Mouse (Mus musculus) left cerebral cortex, postnatal 36 days (tissue): ENCODE results near the gene Prrt4. TPM values are rescaled to one million over a fixed set of nuclear protein-coding genes. Genes with fewer than 3 reads are reported as not detected.
A peak's percentile ranks its signal among the peaks of the same experiment; 100 is the strongest.
"Not testable (repeated sequence)": the region's sequence is repeated elsewhere in the genome, so short reads cannot be mapped to it uniquely, and the experiment has no call there.

Experiments used
- DNase-seq, 2 experiments: peaks; one replicate each; pipeline ENCODE4 v3.0.0; 2021 to 2022; ENCODE audit warnings: low spot score in 2 of 2, mixed read lengths in 1 of 2
- intact Hi-C: fragments of 180-260 bp; cut with DNase I; formaldehyde crosslinking; loops from one replicate; pipeline ENCODE4 v1.15.1; 2025
- microRNA-seq: library from miRNA; unstranded; fragments of <30 nt; microRNA quantifications from one replicate; pipeline ENCODE4 v1.2.0, GENCODE M21; 2022
- total RNA-seq, 2 experiments: library from RNA; stranded (reverse); gene quantifications; 2 replicates each; pipeline ENCODE4 v1.2.3; 2021

Gene Prrt4
- total RNA-seq, 2 experiments from 2014 or later = 2.9 to 3.1 TPM

DNA sequence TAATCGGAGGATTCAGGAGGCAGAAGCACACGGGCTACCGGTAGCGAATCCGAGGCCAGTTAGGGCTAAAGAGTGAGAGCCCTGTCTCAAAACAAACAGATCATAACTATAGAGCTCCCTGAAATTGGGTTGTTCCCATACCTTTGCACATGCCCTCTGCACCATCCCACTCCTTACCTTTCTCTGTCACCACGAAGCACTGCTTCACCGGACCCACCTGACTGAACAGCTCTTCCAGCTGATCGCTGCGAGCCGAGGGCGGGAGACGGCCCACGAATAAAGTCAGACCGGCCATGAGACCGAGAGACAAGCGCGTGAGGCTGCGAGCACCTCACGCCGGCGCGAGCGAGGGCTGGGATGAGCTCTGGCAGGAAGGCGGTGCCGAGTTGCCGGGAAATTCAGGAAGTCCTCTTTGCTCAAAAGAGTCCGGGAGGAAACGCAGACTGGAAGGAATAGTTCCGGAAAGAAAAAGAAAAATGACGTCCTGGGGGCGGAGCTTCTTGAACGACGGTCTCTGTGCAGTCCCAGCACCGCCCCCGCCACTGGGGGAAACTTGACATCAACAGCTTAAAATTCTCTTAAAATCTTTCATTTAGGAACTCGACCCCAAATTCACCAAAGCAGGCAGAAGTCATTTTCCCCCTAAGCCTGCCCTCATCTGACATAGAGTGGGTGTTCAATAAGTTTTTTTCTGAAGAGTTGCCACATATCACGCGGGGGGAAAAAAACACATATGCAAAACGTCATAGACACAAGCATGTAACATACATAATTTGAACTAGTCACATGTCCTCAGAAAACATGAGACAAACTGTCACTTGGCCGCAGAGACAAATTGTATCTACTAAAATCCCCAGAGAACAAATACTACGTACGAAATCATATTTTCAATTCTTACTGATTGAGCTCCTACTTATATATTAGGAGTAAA, 14.8 kb downstream of the Prrt4 start, which contains the start of gene Rbm28:
Gene Rbm28 (minus strand): TSS at position 693 of the 931 bp plus-strand sequence.
- DNase-seq = peak; percentile 81 to 87
- intact Hi-C loops = no loop called here

DNA sequence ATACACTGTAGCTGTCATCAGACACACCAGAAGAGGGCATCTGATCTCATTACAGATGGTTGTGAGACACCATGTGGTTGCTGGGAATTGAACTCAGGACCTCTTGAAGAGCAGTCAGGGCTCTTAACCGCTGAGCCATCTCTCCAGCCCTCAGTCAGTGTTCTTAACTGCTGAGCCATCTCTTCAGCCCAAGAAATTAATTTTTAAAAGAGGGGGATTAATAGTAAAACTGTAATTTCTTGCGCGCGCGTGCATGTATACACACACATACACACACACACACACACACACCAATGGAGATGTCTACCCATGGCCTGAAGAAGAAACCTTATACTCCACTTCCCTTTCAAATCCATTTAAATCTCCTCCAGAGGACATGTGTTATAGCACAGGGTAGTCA, 18.1 kb downstream of the Prrt4 start:
- intact Hi-C loops, DNase-seq: not testable (repeated sequence)

DNA sequence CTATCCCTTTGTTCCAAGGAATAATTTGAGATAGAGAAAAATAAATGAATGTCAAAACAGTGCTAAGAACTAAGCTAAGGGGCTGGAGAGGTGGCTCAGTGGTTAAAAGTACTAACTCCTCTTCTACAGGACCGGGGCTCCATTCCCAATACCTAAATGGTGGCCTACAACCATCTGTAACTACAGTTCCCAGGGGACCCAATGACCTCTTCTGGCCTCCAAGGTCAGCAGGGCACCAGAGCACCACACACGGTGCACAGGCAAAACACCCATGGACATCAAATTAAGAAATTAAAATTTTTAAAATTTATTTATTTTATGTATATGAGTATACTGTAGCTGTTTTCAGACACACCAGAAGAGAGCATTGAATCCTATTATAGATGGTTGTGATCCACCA, 18.6 kb downstream of the Prrt4 start:
- intact Hi-C loops = no loop called here
- no peak for DNase-seq

DNA sequence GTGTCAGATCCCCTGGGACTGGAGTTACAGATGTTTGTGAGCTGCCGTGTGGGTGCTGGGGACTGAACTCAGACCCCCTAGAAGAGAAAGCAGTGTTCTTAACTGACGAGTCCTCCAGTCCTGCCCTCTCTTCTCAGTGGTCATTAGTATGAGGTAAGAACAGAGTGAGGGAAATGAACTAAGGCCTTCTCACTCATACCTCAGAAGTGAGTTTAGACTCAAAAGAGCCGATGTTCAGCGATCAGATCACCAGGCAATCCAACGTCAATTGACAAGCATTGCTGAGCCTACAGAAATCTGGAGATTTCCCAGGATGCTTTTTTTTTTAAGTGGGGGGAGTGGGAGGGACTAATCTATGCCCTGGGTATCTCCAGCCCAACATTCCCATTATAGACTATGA, 23.1 kb downstream of the Prrt4 start:
- DNase-seq = no peak
- intact Hi-C loops = no loop called here

DNA sequence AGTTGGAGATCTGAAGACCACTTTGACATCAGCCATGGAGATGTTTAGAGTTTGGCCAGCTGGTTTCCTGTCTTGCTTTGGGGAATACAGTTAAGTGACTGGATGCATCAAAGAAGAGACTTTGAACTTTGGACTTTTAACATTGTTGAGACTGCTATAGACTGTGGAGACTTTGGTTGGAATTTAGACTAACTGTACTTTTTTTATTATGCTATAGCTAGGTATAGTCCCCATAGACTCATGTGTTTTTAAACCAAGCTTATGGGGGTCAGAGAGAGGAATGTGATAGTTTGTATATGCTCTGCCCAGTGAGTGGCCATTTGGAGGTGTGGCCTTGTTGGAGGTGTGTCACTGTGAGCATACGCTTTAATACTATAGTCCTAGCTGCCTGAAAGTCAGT, 29.4 kb downstream of the Prrt4 start:
- intact Hi-C loops = no loop called here
- DNase-seq = no peak

DNA sequence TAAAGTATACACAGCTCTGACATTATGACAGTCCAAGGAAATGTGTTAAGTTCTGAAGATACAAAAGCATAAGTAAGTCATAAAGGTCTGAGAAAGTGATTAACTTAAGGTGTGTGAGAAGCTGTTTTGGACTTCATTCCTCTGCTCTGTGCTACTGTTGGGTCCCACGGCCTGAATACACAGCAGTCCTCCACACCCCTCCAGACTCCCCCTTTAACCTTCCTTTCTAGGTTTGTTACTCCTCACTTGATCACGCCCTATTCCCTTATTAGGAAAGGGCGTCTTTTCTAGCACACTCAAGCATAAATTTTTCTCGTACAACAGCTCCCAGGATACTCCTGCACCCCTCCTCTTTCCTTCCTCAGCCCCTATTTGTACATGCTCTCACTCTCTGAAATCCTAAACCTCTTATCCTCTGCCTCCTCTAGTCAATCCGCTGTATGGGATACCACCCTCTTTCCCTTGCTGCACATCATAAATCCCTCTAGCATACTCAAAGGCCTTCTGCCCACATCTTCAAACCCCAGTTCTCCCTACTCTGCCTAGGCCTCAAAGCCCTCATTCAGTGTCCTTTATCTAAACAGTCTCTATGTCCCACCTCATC, 31.9 kb downstream of the Prrt4 start:
- no peak for DNase-seq
- intact Hi-C loops = loop anchor here (10.0 kb wide), 3 partner anchors 113 to 313 kb away; partner anchors contain the start of gene Lrrc4

DNA sequence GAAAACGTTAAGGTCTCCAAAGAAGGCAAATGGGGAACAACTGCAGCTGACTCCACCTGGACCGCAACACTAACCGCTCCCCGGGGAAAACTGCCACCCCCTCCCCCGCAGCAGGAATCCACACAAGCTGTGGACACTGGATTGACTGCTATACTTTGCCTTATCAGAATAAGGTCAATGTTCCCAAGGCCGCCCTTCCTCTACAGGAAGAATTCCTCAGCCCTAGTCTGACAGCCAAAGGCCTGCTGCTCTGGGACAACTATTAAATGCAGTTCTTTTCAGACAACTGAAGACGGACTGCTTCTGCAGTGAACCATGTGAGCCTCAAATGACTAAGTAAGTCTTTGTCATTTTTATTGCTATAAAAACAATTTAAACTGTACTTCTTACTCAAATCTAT, 32.7 kb downstream of the Prrt4 start:
- no peak for DNase-seq
- intact Hi-C loops = loop anchor here (10.0 kb wide), 3 partner anchors 112 to 312 kb away; partner anchors contain the start of gene Lrrc4

DNA sequence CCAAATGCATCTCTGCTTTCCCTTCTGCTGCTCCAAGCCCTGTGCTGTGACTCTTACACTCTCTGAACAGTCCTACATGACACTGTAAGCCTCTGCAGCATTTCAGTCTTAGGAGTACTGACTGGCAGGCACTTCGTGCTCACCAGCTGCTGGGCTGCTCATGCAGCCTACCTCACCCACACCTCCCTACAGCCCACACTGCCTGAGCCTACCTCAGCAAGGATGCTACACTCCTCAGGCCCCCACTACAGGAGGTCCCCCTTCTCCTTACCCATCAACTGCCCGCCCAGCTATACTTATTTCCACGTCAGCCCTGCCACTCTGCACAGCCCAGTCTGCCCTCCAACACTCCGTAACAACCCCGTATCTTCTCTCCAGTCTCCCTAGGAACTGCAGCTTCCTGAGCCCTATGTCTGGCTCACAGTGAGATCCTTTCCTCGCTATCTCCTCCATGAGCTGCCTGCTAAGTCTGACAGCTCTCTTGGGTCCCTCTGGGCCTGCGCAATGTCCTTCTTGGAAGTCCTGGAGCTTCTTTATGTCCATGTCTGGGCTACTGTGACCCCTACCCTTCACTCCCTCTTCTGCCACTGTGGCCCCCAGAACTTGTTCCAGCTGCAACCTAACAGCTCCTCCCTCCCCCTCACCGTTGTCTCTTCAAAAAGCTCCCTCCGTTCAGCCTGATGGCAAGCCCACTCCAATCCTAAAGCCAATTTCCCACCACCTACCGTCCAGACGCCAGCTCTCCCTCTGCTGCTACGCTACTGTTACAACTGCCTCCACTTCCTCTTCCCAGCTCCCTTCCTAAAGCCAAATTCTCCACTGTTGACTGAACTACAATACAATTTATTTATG, 33.7 kb downstream of the Prrt4 start:
- intact Hi-C loops = loop anchor here (10.0 kb wide), 3 partner anchors 111 to 311 kb away; partner anchors contain the start of gene Lrrc4
- DNase-seq = peak; percentile 27

DNA sequence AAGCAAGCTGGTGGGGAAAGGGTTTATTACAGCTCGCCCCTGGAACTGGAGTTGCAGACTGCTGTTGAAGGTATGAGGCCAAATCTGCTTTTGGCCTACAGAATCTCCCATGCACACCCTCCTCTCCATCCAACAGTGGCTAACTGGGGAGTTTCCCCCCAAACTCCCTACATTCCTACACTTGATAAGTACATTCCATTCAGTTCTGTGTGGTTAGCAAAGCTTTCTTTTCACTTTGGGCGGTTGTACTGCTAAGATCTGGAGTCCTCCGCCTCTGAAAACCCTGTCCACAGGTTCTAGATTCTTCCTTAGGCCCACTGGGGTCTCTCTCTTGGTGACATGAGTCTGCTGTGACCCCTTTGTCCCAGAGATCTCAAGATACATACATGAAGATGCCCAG, 34.4 kb downstream of the Prrt4 start:
- no peak for DNase-seq
- intact Hi-C loops = loop anchor here (5.0 to 10.0 kb wide), 4 partner anchors 110 to 613 kb away; partner anchors contain the start of gene Lrrc4

DNA sequence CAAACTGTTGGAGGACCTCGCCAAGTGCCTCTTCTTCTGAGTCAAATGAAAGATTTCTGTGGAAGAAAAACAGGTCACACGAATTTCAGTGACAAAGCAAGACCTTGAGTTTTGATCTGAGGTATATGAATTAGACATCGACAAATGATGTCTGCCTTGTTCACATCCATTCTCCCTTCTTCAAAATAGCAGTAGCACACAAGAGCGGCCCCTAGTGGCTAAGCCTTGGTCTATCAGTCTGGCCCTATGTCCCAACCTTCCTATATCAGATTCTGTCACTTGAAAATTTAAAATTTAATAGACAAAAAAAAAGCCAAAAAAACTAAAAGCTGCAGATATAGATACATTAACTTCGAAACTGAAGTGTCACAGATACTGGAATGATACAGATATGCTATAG, 35.8 kb downstream of the Prrt4 start:
- intact Hi-C loops = loop anchor here (5.0 to 10.0 kb wide), 4 partner anchors 109 to 611 kb away; partner anchors contain the start of gene Lrrc4
- peak; percentile 50 to 54 for DNase-seq

DNA sequence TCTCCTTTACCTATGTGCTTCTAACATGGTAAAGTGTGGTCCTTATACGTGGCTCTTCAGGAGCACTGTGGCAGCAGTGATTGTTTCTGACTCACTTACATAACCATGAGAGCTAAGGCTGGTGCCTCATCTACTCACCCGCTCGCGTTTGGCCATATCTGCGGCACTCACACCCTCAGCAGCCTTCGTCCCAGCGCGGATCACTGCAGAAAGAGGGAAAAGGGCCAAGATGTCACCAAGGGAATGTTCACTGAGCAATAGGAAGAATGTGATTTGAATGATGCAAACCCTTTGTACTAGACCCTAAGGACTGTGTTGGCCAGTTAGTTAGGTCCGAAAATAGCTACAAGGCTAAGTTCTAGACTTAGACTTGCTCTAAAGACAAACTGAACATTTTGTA, 41.9 kb downstream of the Prrt4 start:
- DNase-seq = no peak
- intact Hi-C loops = no loop called here

DNA sequence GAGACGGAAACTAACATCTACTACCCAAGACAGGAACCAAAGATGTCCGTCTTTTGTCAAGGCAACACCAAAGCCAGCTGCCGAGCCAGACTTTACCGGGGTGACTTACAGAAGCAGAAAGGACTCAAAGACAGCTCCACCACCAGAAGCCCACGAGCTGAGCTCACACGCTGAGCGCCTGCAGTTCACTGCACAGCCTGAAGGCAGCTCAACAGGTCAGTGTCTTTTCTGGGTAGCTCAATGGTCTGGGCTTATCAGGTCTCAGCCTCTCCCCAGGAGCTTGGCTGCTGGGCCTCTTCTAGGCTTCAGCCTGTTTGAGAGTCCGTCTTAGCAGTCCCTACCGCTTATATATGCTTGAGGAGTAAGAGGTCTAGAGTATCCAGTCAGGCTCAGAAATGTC, 46.3 kb downstream of the Prrt4 start:
- intact Hi-C loops = no loop called here
- DNase-seq = no peak

DNA sequence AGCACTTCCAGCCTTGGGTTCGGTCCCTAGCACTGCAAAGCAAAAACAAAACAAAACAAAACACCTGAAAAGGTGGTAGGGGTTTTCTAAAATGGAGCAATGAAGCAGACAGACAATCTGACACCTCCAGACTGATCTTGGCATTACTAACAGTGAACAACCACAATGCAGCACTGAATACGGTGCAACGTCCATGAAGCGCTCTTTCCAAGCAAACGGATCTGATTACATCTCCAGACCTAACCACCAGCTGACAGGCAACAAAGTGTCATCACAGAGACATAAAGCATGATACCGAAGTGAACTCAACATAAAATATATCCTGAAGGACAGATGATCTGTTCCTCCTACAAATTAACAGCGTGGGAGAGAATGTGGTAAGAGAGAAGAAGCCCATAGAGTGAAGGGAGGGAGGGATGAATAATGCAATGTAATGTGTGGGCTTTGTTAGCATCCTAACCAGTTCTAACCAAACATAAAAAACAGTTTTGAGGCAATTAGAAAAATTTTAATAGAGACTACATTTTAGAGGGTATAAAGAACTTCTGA, 52.4 kb downstream of the Prrt4 start:
- intact Hi-C loops = no loop called here
- DNase-seq = no peak

DNA sequence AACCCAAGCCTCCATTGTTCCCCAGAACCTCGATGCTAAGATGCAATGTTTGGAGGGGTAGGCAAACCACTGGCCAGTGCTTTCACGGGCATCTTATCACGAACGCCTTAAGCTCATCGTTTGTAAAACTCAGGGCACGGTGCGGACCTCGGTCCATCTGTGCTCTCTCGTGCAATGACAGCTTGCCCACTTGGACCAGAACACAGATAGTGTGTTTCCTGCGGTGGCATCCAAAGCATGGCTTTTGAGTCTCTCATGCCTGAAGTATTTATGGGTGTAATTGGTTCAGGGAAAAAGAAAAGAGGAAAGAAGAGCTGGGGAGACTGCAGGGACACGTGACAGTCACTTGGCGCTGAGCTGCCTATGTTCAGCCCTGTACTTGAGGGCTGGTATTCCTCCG, 59.4 kb downstream of the Prrt4 start:
- DNase-seq = no peak
- intact Hi-C loops = no loop called here

Small RNAs within 50 kb of the gene (microRNA-seq; reads per million reads assigned to microRNA genes)
- not detected for gene Gm24303

Other genes starting within 250 kb of the Prrt4 start
- not detected for gene Lep, start 119.4 kb downstream of the Prrt4 start, total RNA-seq
- gene Rbm28, start 14.6 kb downstream of the Prrt4 start, total RNA-seq = 10 to 100 TPM; 32.1 to 57.4 TPM
- 10 to 100 TPM; 63.5 to 69.7 TPM for gene Impdh1, start 36.8 kb upstream of the Prrt4 start, total RNA-seq
- 1 to 10 TPM; 6.5 to 7.5 TPM for gene Hilpda, start 92.9 kb upstream of the Prrt4 start, total RNA-seq
- gene Fam71f2, start 100.0 kb upstream of the Prrt4 start, total RNA-seq = under 1 TPM; 0.32 to 0.79 TPM
- not detected for gene Fam71f1, start 139.6 kb upstream of the Prrt4 start, total RNA-seq
- gene Calu, start 168.5 kb upstream of the Prrt4 start, total RNA-seq = 10 to 100 TPM; 65.3 to 66.4 TPM
- gene Opn1sw, start 208.9 kb upstream of the Prrt4 start, total RNA-seq = under 1 TPM in 1 of 2 experiments, not detected in 1; 0.17 TPM
- gene Ccdc136, start 216.7 kb upstream of the Prrt4 start, total RNA-seq = 10 to 100 TPM; 90.3 to 90.4 TPM